Mouse (Mus musculus) hindbrain, embryonic 11.5 days (tissue): Measurements from ENCODE around the gene Mdga2. TPM values are rescaled to one million over a fixed set of nuclear protein-coding genes. Genes with fewer than 3 reads are reported as not detected.
A peak's percentile ranks its signal among the peaks of the same experiment; 100 is the strongest.

Experiments used
- ATAC-seq: fragments of 200-750 bp; cut with Nextera tagmentation; 2 replicates; pipeline ENCODE4 v1.8.0; 2017; ENCODE audit warnings: mild to moderate bottlenecking, moderate TSS enrichment, moderate library complexity; ENCODE audit not compliant: low FRiP score
- DNase-seq: peaks from one replicate; pipeline ENCODE4 v3.0.0-alpha.2; 2015; ENCODE audit warnings: low spot score
- H3K27ac ChIP-seq: fragments of 300-500 bp; sonication (generic); 2 replicates; pipeline ENCODE4 v1.5.1; 2014; ENCODE audit warnings: mild to moderate bottlenecking, low read depth, low read length
- H3K27me3 ChIP-seq: fragments of 300-500 bp; sonication (generic); 2 replicates; pipeline ENCODE4 v1.6.1; 2014; ENCODE audit warnings: mild to moderate bottlenecking, low read length, moderate library complexity, mixed read lengths; ENCODE audit not compliant: control insufficient read depth, insufficient read depth
- H3K36me3 ChIP-seq: fragments of 300-500 bp; sonication (generic); 2 replicates; pipeline ENCODE4 v1.6.1; 2014; ENCODE audit warnings: mild to moderate bottlenecking, low read length, moderate library complexity, mixed read lengths; ENCODE audit not compliant: control insufficient read depth, insufficient read depth
- H3K4me1 ChIP-seq: fragments of 300-500 bp; sonication (generic); replicated peaks from 2 replicates; pipeline ENCODE4 v1.6.1; 2014; ENCODE audit warnings: low read length, mixed read lengths; ENCODE audit not compliant: control insufficient read depth, insufficient read depth
- H3K4me2 ChIP-seq: fragments of 300-500 bp; sonication (generic); replicated peaks from 2 replicates; pipeline ENCODE4 v1.6.1; 2014; ENCODE audit warnings: mild to moderate bottlenecking, low read depth, low read length
- H3K4me3 ChIP-seq: fragments of 300-500 bp; sonication (generic); 2 replicates; pipeline ENCODE4 v1.5.1; 2014; ENCODE audit warnings: low read depth, low read length
- H3K9ac ChIP-seq: fragments of 300-500 bp; sonication (generic); 2 replicates; pipeline ENCODE4 v1.6.1; 2014; ENCODE audit warnings: low read depth, low read length
- H3K9me3 ChIP-seq: fragments of 300-500 bp; sonication (generic); 2 replicates; pipeline ENCODE4 v1.6.1; 2016; ENCODE audit warnings: low read length; ENCODE audit not compliant: control insufficient read depth
- WGBS: fragments of 180-500 bp; shearing (Covaris S2); extraction: QIAGEN DNeasy Blood & Tissue Kit; methylation state at CpG from one replicate; pipeline ENCODE4 v1.1.7; 2014; 5-methylcytosine and 5-hydroxymethylcytosine counted together
- polyA plus RNA-seq: library from polyadenylated mRNA; unstranded; fragments of >200 nt; fragmentation: Nextera tagmentation; extraction: Ambion mirVana; gene quantifications from 2 replicates; pipeline ENCODE4 v1.2.1, GENCODE M21; 2014

Mdga2 gene
- polyA plus RNA-seq, 1 experiment from 2014 or later, result 7.2 TPM

DNA sequence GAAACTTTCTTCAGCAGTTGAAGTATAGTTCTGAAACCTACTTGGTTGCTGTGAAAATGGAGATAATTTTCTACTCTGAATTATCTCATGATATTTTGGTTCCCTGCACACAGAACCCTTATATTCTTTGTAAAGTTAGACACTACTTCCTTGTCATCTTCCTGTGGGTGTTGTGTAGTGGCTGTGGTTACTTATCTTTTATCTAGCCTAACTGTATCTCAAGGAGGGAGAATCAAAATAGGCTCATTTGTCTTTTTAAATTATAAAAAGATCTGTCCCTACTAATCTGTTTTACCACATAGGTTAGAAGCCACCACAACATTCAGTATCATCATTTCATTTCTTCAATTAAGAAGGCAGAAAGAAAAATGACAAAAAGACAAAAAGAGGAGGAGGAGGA lies 127.9 kb downstream of the Mdga2 start:
- DNase-seq (no peak), ATAC-seq (no peak)
- Histone ChIP-seq H3K27ac (no peak overlapping the region), H3K9ac (no peak overlapping the region), H3K4me2 (no peak overlapping the region), H3K4me3 (no peak overlapping the region), H3K36me3 (no peaks in the 10 kb centered on the region), H3K27me3 (no peaks in the 10 kb centered on the region), H3K4me1 (no peaks in the 10 kb centered on the region), H3K9me3 (no peaks in the 10 kb centered on the region)

DNA sequence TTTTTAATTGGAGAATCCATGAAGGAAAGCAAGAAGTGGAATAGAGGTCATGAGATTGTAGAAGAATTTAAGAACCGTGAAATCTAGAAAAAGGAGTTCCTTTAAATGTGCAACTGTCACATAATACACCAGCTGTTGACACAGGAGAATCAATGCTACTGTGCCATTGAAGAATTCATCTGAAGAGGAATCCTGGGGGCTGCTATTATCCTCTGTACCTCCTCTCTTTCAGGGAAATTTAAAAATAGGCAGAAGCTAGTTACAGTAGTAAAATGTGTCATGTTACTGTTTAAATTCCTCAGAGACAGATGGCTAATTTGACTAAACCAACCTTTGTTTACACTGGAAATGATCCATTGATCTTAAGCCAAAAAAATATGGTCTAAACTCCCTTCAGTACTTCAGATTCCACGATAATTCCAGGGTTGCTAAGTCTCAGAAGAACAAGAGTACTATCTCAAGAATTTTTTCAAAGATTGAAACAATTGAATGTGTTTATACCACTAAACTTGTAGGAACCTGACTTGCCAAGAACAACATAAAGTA lies 131.9 kb downstream of the Mdga2 start:
- H3K4me2 ChIP-seq, result no peak overlapping the region
- no peak overlapping the region for H3K27ac ChIP-seq
- no peaks in the 10 kb centered on the region for H3K36me3 ChIP-seq
- H3K4me1 ChIP-seq, result no peaks in the 10 kb centered on the region
- DNase-seq (no peak), ATAC-seq (no peak)
- no peaks in the 10 kb centered on the region for H3K27me3 ChIP-seq
- H3K4me3 ChIP-seq, result no peak overlapping the region
- WGBS, result 66% methylated on average over 2 of the region's 2 CpGs
- no peak overlapping the region for H3K9ac ChIP-seq
- no peaks in the 10 kb centered on the region for H3K9me3 ChIP-seq

DNA sequence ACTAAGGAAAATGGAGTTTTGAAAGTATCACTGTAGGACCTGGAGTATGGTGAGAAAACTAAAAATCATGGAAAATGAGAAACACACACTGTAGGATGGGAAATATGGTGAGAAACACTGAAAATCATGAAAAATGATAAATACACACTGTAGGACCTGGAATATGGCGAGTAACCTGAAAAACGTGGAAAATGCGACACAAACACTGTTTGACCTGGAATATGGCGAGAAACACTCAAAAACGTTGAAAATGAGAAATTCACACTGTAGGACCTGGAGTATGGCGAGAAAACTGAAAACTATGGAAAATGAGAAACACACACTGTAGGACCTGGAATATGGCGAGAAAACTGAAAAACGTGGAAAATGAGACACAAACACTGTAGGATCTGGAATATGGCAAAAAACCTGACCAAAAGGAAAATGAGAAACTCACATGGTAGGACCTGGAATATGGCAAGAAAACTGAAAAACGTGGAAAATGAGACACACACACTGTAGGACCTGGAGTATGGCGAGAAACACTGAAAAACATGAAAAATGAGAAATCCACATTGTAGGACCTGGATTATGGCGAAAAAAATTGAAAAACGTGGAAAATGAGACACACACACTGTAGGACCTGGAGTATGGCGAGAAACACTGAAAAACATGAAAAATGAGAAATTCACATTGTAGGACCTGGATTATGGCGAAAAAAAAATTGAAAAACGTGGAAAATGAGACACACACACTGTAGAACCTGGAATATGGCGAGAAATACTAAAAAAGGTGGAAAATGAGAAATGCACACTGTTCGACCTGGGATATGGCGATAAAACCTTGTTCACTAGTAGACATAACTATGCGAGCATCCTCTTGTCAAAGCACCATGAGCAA lies 163.0 kb downstream of the Mdga2 start:
- 72% methylated on average over 19 of the region's 19 CpGs for WGBS
- Histone ChIP-seq H3K4me3 (no peak overlapping the region), H3K27ac (no peak overlapping the region), H3K4me1 (no peaks in the 10 kb centered on the region), H3K27me3 (no peaks in the 10 kb centered on the region), H3K36me3 (no peaks in the 10 kb centered on the region), H3K9ac (no peak overlapping the region), H3K4me2 (no peak overlapping the region), H3K9me3 (peaks cover 5% of the 10 kb centered on the region)
- peak; percentile 31 for DNase-seq
- peak; percentile 100 for ATAC-seq

DNA sequence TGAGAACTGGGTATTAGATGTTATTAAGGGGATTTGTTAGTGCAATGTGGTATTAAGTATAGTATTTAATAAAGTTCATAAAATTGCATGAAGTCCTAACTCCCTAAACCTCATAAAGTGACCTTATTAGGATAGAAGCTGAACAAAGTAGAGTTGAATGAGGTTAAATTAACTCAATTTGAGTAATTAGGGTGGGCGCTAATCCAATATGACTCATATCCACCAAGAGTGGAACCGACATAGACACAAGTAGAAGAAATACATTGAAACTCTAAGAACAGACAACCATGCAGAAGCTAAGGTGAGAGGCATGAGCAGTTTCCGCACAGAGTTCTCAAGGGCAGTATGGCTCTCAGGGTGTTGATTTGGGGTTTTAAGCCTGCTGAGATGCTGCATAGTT lies 165.7 kb downstream of the Mdga2 start:
- H3K27me3 ChIP-seq, result no peaks in the 10 kb centered on the region
- no peaks in the 10 kb centered on the region for H3K4me1 ChIP-seq
- no peaks in the 10 kb centered on the region for H3K36me3 ChIP-seq
- no peak for ATAC-seq
- no peak for DNase-seq
- WGBS, result 90% methylated on average over 3 of the region's 3 CpGs
- peaks cover 5% of the 10 kb centered on the region for H3K9me3 ChIP-seq
- H3K9ac ChIP-seq, result no peak overlapping the region
- H3K27ac ChIP-seq, result no peak overlapping the region
- H3K4me2 ChIP-seq, result no peak overlapping the region
- H3K4me3 ChIP-seq, result no peak overlapping the region

DNA sequence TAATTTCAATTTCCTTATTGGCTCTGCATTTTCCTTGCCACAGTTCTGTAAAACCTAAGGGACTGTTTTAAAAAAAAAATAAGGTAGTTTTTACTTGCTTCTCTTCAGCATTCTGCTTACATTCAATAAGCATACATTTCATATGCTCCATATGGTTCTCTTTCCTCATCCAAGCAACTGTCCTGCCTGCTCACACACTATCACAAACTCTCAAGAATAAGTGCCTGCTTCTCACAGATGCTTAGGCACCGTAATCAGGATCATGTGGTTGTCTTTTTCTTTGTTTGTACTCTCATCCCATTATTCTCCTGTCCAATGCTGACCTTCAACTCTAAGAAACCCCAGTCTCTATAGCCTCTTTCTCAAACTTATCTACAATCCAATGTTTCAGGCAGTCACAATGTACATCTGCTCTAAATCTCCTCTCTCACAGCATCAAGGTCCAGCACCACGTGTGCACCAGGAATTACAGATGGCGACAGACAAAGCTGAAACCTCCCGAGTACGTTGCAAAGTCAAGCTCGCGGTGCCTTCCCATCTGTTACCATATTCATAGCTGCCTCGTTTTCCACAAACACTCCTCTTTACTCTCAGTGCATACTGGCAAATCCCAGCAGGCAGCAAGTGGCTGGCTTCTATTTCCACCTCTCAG lies 177.1 kb downstream of the Mdga2 start:
- 72% methylated on average over 8 of the region's 8 CpGs for WGBS
- no peaks in the 10 kb centered on the region for H3K4me1 ChIP-seq
- ATAC-seq (peak; percentile 57; the same call in 1 of the 2 replicates), DNase-seq (peak; percentile 2)
- no peaks in the 10 kb centered on the region for H3K36me3 ChIP-seq
- H3K9ac ChIP-seq, result no peak overlapping the region
- no peaks in the 10 kb centered on the region for H3K27me3 ChIP-seq
- no peak overlapping the region for H3K4me2 ChIP-seq
- no peak overlapping the region for H3K27ac ChIP-seq
- H3K4me3 ChIP-seq, result no peak overlapping the region
- no peaks in the 10 kb centered on the region for H3K9me3 ChIP-seq

DNA sequence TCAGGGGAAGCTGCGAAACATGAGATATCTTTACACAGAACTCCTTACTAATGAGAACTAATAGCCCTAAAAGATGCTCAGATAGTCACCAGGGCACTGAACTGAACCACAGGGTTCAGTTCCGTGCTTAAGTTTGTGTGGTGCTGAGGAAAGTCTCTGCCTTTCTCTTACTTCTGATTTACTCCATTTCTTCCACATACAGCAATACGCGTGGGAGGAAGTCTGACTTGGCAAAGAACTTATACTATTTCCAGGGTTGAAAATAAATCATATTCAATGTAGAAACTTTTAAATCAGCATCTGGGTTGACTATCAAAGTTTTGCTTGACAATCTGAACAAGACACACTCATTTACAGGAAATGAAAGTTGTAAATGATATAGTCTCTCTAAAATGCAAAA lies 180.5 kb downstream of the Mdga2 start:
- H3K4me2 ChIP-seq, result no peak overlapping the region
- H3K27ac ChIP-seq, result no peak overlapping the region
- no peaks in the 10 kb centered on the region for H3K9me3 ChIP-seq
- no peaks in the 10 kb centered on the region for H3K4me1 ChIP-seq
- ATAC-seq, result no peak
- H3K27me3 ChIP-seq, result no peaks in the 10 kb centered on the region
- H3K9ac ChIP-seq, result no peak overlapping the region
- 91% methylated on average over 4 of the region's 4 CpGs for WGBS
- no peak overlapping the region for H3K4me3 ChIP-seq
- no peaks in the 10 kb centered on the region for H3K36me3 ChIP-seq
- no peak for DNase-seq

DNA sequence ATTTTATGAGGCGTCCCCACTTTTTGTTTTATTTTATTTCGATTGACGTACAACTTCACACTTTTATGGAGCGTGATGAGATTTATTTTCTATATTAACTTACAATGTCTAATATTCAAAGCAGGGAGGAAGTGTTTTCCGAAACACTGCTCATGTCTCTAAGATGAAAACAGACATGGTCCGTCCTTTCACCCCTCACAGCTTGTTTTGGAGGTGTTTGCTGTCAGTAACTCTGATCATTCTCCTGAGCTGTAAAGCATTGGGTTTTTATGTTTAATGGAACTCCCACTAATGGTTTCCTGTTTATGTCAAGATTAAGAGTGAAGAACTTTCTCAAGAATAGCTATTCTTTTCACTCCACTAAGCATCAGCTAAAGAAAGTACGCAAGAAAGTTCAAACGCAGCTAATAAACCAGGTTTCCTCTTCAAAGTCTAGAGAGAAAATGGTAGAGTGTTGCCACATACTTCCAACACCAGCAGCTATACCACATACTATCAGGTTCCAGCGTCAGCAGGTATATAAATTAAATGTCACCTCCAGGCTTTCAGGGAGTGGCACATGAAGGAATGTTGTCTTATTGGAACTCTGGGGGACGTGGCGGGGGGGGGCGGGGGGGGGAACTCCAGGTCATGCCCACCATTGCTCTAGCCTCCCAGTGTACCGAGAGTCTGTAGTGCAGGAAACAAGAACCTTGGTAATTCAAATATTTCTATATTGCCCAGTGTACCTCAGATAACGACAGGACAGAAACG lies 186.7 kb downstream of the Mdga2 start:
- ATAC-seq, result no peak
- no peaks in the 10 kb centered on the region for H3K4me1 ChIP-seq
- no peak for DNase-seq
- H3K9ac ChIP-seq, result no peak overlapping the region
- no peak overlapping the region for H3K27ac ChIP-seq
- H3K4me3 ChIP-seq, result no peak overlapping the region
- no peaks in the 10 kb centered on the region for H3K27me3 ChIP-seq
- H3K36me3 ChIP-seq, result no peaks in the 10 kb centered on the region
- no peak overlapping the region for H3K4me2 ChIP-seq
- no peaks in the 10 kb centered on the region for H3K9me3 ChIP-seq
- WGBS, result 91% methylated on average over 15 of the region's 15 CpGs

DNA sequence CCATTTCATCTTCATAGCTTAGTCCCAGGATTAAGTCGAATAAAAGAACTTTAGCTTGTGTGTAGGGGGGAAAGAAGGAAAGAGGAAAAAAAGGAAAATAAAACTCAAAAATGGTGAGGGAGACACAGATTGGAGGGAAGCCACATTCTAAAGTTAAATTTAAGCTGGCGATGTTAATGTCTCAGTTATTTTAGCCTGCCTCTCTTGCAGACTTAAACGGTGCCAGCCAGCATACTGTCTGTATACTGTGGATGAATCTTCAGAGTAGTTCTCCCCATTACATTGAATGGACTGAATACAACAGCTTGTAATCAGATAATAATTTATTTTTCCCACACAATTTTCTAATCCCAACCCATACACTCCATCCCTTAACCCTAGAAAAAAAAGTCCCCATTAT lies 205.2 kb downstream of the Mdga2 start:
- DNase-seq, result no peak
- H3K36me3 ChIP-seq, result no peaks in the 10 kb centered on the region
- no peaks in the 10 kb centered on the region for H3K4me1 ChIP-seq
- no peak overlapping the region for H3K9ac ChIP-seq
- no peak overlapping the region for H3K27ac ChIP-seq
- no peak overlapping the region for H3K4me3 ChIP-seq
- H3K27me3 ChIP-seq, result no peaks in the 10 kb centered on the region
- H3K4me2 ChIP-seq, result no peak overlapping the region
- ATAC-seq, result no peak
- no peaks in the 10 kb centered on the region for H3K9me3 ChIP-seq
- WGBS, result 93% methylated on average over 3 of the region's 3 CpGs
